Mouse (Mus musculus): ENCODE data around the gene Ctdspl. TPM values are rescaled to one million over a fixed set of nuclear protein-coding genes. Genes with fewer than 3 reads are reported as not detected.
A peak's percentile ranks its signal among the peaks of the same experiment; 100 is the strongest.

Gene Ctdspl
- polyA plus RNA-seq, 1 experiment, result 83.4 TPM

- Histone ChIP-seq H3K4me3 (replicated peaks; ENCODE audit: extremely low read depth, low read depth, low read length) (no peak overlapping the region), H3K4me1 (ENCODE audit: control insufficient read depth, insufficient read depth, low read length) (peaks cover 38% of the 10 kb centered on the region)
- no peak for TF ChIP-seq POLR2A (IDR thresholded peaks at IDR 0.05; ENCODE audit: borderline replicate concordance, extremely low read depth, low read depth, low read length)
- no peak for TF ChIP-seq CTCF (IDR thresholded peaks at IDR 0.05; ENCODE audit: insufficient read depth, low read length)
- DNase-seq, result no peak
- WGBS, result 75% methylated on average over 23 of the region's 23 CpGs
Observed at GRCm38 (mm10) chr9:119003990-119004702, 77.9 kb downstream of the Ctdspl start.

- no peak for TF ChIP-seq POLR2A (IDR thresholded peaks at IDR 0.05; ENCODE audit: borderline replicate concordance, extremely low read depth, low read depth, low read length)
- no peak for TF ChIP-seq CTCF (IDR thresholded peaks at IDR 0.05; ENCODE audit: insufficient read depth, low read length)
- WGBS, result 79% methylated on average over 16 of the region's 16 CpGs
- Histone ChIP-seq H3K4me3 (replicated peaks; ENCODE audit: extremely low read depth, low read depth, low read length) (no peak overlapping the region), H3K4me1 (ENCODE audit: control insufficient read depth, insufficient read depth, low read length) (peaks cover 40% of the 10 kb centered on the region)
- DNase-seq, result no peak
Observed at GRCm38 (mm10) chr9:119004703-119005076, 78.4 kb downstream of the Ctdspl start.

DNA sequence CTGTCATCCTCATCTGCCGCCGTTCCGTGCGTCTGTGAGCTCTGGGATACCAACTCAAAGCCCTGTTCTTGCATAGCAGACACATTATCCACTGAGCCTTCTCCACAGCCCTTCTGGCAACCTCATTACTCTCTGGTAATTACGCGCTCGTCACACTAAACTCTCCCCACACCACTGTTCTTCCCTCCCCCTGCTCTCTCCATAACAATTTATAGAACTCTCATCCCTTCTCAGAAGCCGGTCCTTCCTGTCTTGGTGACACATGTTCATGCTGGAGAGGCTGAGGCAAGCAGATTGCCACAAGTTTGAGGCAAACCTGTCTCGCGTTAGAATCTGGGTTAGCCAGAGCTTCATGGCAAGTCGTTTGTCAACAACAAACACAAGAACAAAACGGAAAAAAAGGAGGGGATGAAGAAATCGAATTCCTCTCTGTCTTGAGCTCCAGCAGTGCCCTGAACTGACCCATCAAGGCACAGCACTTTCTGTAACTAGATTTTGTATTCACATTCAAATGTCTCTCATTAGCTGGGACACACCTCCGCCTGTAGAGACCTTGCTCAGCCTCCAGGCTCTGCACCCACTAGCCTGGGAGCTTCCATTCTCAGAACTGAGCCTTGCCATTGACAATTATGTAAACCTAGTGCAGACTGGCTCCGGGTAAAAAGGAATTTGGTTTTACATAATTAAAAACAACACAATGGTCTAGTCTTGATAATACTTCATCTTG is 79.2 kb downstream of the Ctdspl start:
- H3K4me3 ChIP-seq (replicated peaks; ENCODE audit: extremely low read depth, low read depth, low read length), result no peak overlapping the region
- TF ChIP-seq CTCF (IDR thresholded peaks at IDR 0.05; ENCODE audit: insufficient read depth, low read length), result no peak
- TF ChIP-seq POLR2A (IDR thresholded peaks at IDR 0.05; ENCODE audit: borderline replicate concordance, extremely low read depth, low read depth, low read length), result no peak
- H3K4me1 ChIP-seq (ENCODE audit: control insufficient read depth, insufficient read depth, low read length), result peaks cover 40% of the 10 kb centered on the region
- DNase-seq, result no peak
- WGBS, result 74% methylated on average over 15 of the region's 15 CpGs

DNA sequence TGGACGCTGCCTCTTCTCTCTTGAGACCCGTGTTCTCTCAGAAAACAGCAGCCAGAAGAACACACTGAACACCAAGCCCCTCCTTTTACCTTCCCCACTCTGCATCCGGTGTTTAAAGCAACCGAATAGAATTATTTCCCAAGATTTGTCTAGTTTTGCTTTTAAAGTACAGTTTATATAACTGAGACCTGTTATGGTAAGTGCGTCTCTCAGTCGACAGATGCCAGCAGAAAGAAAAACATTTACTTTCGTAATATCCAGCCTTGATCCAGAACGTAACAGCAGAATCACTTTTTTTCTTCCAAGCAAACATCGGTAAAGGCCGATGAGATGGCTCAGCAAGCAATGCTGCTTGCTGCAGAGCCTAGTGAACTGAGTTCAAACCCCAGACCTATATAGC is 81.0 kb downstream of the Ctdspl start:
- Histone ChIP-seq H3K4me1 (ENCODE audit: control insufficient read depth, insufficient read depth, low read length) (peaks cover 27% of the 10 kb centered on the region), H3K4me3 (replicated peaks; ENCODE audit: extremely low read depth, low read depth, low read length) (no peak overlapping the region)
- TF ChIP-seq POLR2A (IDR thresholded peaks at IDR 0.05; ENCODE audit: borderline replicate concordance, extremely low read depth, low read depth, low read length) (no peak), CTCF (IDR thresholded peaks at IDR 0.05; ENCODE audit: insufficient read depth, low read length) (no peak)
- 46% methylated on average over 10 of the region's 10 CpGs for WGBS
- no peak for DNase-seq

DNA sequence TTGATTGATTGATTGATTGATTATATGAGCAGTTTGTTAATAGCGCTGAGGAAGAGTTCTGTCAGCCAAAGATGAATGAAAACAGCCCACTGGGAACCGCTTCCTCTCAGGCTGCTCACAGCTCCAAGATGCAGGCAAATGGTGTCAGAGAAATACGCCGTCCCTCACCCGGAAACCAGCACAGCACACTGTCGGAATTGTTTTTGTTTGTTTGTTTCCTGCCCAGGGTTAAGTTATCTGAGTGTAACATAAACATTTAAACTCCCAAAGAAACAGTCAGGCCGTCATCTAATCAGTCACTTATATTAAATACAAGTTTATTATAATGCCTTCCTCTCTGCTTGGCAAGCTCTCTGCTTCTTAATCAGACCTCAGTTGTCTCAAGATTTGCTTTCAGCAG is 82.6 kb downstream of the Ctdspl start:
- Histone ChIP-seq H3K4me1 (ENCODE audit: control insufficient read depth, insufficient read depth, low read length) (peaks cover 23% of the 10 kb centered on the region), H3K4me3 (replicated peaks; ENCODE audit: extremely low read depth, low read depth, low read length) (no peak overlapping the region)
- no peak for TF ChIP-seq POLR2A (IDR thresholded peaks at IDR 0.05; ENCODE audit: borderline replicate concordance, extremely low read depth, low read depth, low read length)
- no peak for TF ChIP-seq CTCF (IDR thresholded peaks at IDR 0.05; ENCODE audit: insufficient read depth, low read length)
- WGBS, result 40% methylated on average over 7 of the region's 7 CpGs
- DNase-seq, result no peak

- peak; percentile 69 for DNase-seq
- 80% methylated on average over 13 of the region's 13 CpGs for WGBS
- no peak overlapping the region for H3K4me3 ChIP-seq (replicated peaks; ENCODE audit: extremely low read depth, low read depth, low read length)
- TF ChIP-seq CTCF (IDR thresholded peaks at IDR 0.05; ENCODE audit: insufficient read depth, low read length) (no peak), POLR2A (IDR thresholded peaks at IDR 0.05; ENCODE audit: borderline replicate concordance, extremely low read depth, low read depth, low read length) (0 out of 2 replicates have a peak, but pooled peaks have one; percentile 13)
- peaks cover 17% of the 10 kb centered on the region for H3K4me1 ChIP-seq (ENCODE audit: control insufficient read depth, insufficient read depth, low read length)
Observed at GRCm38 (mm10) chr9:119010156-119010710, 84.0 kb downstream of the Ctdspl start.

GRCm38 (mm10) chr9:119016785-119017507 is 90.7 kb downstream of the Ctdspl start:
- DNase-seq, result no peak
- 76% methylated on average over 7 of the region's 7 CpGs for WGBS
- H3K4me1 ChIP-seq (ENCODE audit: control insufficient read depth, insufficient read depth, low read length), result no peaks in the 10 kb centered on the region
- no peak for TF ChIP-seq CTCF (IDR thresholded peaks at IDR 0.05; ENCODE audit: insufficient read depth, low read length)
- TF ChIP-seq POLR2A (IDR thresholded peaks at IDR 0.05; ENCODE audit: borderline replicate concordance, extremely low read depth, low read depth, low read length), result no peak
- no peak overlapping the region for H3K4me3 ChIP-seq (replicated peaks; ENCODE audit: extremely low read depth, low read depth, low read length)

DNA sequence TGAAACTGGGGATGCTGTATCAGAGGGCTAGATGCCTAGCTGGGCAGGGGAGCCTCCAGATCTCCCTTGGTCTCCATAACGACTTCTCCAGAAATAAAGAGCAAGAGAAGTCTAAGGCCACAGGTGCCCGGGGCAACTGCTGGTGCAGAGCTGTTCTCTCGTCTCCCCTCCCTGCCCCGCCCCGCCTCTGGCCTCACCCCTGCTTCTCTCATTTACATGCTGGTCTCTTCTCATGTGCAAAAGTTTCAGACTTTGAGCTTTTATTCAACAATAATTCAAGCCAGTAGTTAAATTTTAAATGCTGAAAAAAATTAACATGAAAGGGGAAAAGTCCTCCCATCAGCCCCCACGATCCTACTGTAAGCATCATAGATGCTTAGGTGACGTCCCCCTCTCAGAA is 95.5 kb downstream of the Ctdspl start:
- H3K4me1 ChIP-seq (ENCODE audit: control insufficient read depth, insufficient read depth, low read length), result no peaks in the 10 kb centered on the region
- TF ChIP-seq CTCF (IDR thresholded peaks at IDR 0.05; ENCODE audit: insufficient read depth, low read length), result no peak
- no peak for TF ChIP-seq POLR2A (IDR thresholded peaks at IDR 0.05; ENCODE audit: borderline replicate concordance, extremely low read depth, low read depth, low read length)
- 75% methylated on average over 7 of the region's 7 CpGs for WGBS
- no peak overlapping the region for H3K4me3 ChIP-seq (replicated peaks; ENCODE audit: extremely low read depth, low read depth, low read length)
- no peak for DNase-seq

DNA sequence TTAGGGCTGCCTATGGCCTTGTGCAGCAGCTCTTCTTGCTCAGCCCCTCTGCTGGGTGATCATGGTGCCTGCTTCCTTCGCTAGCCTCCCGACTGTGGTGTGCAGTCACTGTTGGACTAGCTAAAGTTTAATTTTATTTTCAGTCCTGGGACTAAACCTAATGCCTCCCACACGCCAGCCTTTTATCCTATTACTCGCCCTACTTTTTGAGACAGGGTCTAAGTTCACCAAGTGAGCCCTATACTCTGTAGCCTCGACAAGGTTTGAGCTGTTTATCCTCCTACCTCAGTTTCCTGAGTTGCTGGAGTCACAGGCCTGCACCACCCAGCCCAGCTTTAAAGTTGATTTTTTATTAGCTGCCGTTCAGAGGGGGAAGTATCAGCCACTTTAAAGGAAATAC is 99.0 kb downstream of the Ctdspl start:
- H3K4me1 ChIP-seq (ENCODE audit: control insufficient read depth, insufficient read depth, low read length), result peaks cover 6% of the 10 kb centered on the region; the same call in 1 of the 2 replicates
- no peak for TF ChIP-seq POLR2A (IDR thresholded peaks at IDR 0.05; ENCODE audit: borderline replicate concordance, extremely low read depth, low read depth, low read length)
- H3K4me3 ChIP-seq (replicated peaks; ENCODE audit: extremely low read depth, low read depth, low read length), result no peak overlapping the region
- 67% methylated on average over 6 of the region's 6 CpGs for WGBS
- DNase-seq, result no peak

All from lung, adult 2 months (tissue).